Mouse (Mus musculus) heart, embryonic 13.5 days (tissue): ENCODE data around the gene Dusp16. TPM values are rescaled to one million over a fixed set of nuclear protein-coding genes. Genes with fewer than 3 reads are reported as not detected.

ENCODE experiments used
- ATAC-seq: fragments of 200-750 bp; cut with Nextera tagmentation; 2 replicates; pipeline ENCODE4 v1.8.0; 2017; ENCODE audit warnings: moderate TSS enrichment; ENCODE audit not compliant: insufficient number of reproducible peaks, low FRiP score, low TSS enrichment; ENCODE audit errors: extremely low read depth
- H3K27ac ChIP-seq: fragments of 300-500 bp; sonication (generic); replicated peaks from 2 replicates; pipeline ENCODE4 v1.5.1; 2015; ENCODE audit warnings: moderate library complexity, mild to moderate bottlenecking, inconsistent platforms
- H3K27me3 ChIP-seq: fragments of 300-500 bp; sonication (generic); replicated peaks from 2 replicates; pipeline ENCODE4 v1.6.1; 2015; ENCODE audit warnings: mild to moderate bottlenecking, inconsistent platforms
- H3K36me3 ChIP-seq: fragments of 300-500 bp; sonication (generic); 2 replicates; pipeline ENCODE4 v1.6.1; 2015; ENCODE audit warnings: mild to moderate bottlenecking, inconsistent platforms
- H3K4me1 ChIP-seq: fragments of 300-500 bp; sonication (generic); 2 replicates; pipeline ENCODE4 v1.6.1; 2015; ENCODE audit warnings: inconsistent platforms
- H3K4me2 ChIP-seq: fragments of 300-500 bp; sonication (generic); 2 replicates; pipeline ENCODE4 v1.6.1; 2015; ENCODE audit warnings: inconsistent platforms, mild to moderate bottlenecking, moderate library complexity
- H3K4me3 ChIP-seq: fragments of 300-500 bp; sonication (generic); 2 replicates; pipeline ENCODE4 v1.5.1; 2015; ENCODE audit warnings: moderate library complexity, mild to moderate bottlenecking, inconsistent platforms
- H3K9ac ChIP-seq: fragments of 300-500 bp; sonication (generic); 2 replicates; pipeline ENCODE4 v1.6.1; 2015; ENCODE audit warnings: inconsistent platforms, mild to moderate bottlenecking, moderate library complexity
- H3K9me3 ChIP-seq: fragments of 300-500 bp; sonication (generic); 2 replicates; pipeline ENCODE4 v1.6.1; 2016; ENCODE audit warnings: inconsistent platforms
- WGBS: fragments of 180-500 bp; shearing (Covaris S2); methylation state at CpG from one replicate; pipeline ENCODE4 v1.1.7; 2015; ENCODE audit warnings: mixed read lengths; 5-methylcytosine and 5-hydroxymethylcytosine counted together
- polyA plus RNA-seq: library from polyadenylated mRNA; unstranded; fragments of >200 nt; fragmentation: Nextera tagmentation; extraction: Ambion mirVana; gene quantifications from 2 replicates; pipeline ENCODE4 v1.2.1, GENCODE M21; 2015

Gene Dusp16
- 14.2 and 16.6 TPM in 2 replicates for polyA plus RNA-seq

DNA sequence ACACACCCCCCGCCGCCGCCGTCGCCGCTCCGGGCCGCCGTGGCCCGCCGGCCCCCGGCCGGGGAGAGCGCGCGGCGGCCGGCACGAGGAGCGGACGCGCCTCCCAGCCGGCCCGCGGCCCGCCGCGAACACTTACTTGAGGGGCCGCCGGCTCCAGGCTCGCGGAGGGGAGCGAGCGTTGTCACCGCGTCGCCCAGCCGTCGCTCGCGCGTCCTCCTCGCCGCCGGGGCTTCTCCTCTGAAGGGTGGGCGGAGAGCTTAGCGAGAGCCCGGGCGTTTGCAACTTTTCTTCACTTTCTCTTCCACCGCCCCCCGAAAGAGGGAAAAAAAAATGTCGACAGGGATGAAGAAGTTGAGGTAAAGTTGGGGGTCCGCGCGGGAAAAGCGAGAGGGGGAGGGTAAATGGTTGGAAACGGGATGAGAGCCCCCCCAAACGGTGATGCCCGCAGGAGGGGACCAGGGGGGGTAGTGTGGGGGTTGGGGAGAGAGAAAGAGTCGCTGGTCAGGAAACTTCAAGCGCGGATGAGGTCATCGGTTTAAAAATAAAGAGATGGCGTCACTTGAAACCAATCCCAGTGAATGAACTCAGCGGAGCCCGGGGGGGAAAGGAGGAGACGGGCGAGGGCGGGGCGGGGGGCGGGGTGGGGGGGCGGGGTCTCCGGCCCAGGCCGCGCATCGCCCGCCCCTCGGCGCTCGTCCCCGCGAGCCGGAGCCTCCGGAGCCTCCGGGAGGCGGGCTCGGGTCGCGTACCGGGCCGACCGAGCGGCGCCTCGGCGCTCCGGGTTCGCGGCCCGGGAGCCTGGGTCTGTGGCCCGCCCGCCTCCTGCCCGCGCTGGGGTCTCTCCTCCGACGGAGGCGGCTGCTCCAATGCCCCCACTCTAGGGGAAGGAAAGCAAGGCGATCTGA, at the start of gene Dusp16:
Gene Dusp16 (minus strand): TSS at position 485 of the 905 bp plus-strand sequence.
- Histone ChIP-seq H3K9me3 (no peaks in the 10 kb centered on the region), H3K27ac (peak within 1 kb of the TSS; percentile 100), H3K36me3 (no peaks in the 10 kb centered on the region), H3K9ac (peak within 1 kb of the TSS; percentile 100), H3K4me3 (peak within 1 kb of the TSS; percentile 87), H3K4me2 (peak within 1 kb of the TSS; percentile 72), H3K27me3 (no peaks in the 10 kb centered on the region), H3K4me1 (peaks cover 39% of the 10 kb centered on the region)
- WGBS = under 1% methylated on average over 96 of the region's 108 CpGs
- ATAC-seq = peak; percentile 90

DNA sequence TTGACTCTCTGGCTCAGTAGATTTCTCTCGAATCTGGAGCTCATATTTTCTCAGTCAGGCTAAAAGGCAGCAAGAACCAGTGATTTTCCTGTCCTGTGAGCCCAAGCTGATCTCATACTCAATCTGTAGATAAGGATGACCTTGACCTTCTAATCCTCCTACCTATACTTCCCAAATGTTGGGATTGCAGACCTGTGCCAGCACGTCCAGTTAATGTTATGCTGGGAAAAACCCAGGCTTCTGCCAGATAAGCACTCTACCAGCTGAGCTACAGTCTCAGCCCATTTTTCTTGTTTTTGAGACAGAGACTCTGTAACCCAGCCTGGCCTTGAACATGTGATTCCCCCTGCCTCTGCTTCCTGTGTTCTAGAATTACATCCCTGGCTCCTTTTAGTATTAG, 47.9 kb upstream of the Dusp16 start:
- H3K4me1 ChIP-seq = no peaks in the 10 kb centered on the region
- 64% methylated on average over 2 of the region's 2 CpGs for WGBS
- no peak for ATAC-seq
- H3K27me3 ChIP-seq = no peaks in the 10 kb centered on the region
- H3K4me3 ChIP-seq = no peak overlapping the region
- no peak overlapping the region for H3K9ac ChIP-seq
- H3K27ac ChIP-seq = no peak overlapping the region
- 0 out of 2 replicates have a peak, but pooled peaks cover 6% of the 10 kb centered on the region for H3K36me3 ChIP-seq
- no peaks in the 10 kb centered on the region for H3K9me3 ChIP-seq
- no peak overlapping the region for H3K4me2 ChIP-seq

DNA sequence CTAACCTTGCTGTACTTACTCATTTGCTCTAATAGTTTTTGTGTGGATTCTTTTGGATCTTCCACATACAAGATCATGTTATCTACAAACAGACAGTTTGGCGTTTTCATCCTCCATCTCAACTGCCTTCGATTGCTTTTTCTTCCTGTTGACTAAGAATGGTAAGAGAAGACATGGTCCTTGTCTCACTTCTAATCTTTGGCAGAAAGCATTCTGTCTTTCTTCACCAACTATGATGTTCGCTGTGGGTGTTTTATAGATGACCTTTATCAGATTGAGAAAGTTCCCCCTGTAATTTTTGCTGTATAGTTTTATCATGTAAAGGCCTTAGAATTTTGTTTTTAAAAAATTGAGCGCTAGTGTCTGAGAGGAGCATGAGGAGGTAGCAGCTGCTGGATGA, 45.7 kb upstream of the Dusp16 start:
- Histone ChIP-seq H3K4me3 (no peak overlapping the region), H3K27me3 (no peaks in the 10 kb centered on the region), H3K4me1 (no peaks in the 10 kb centered on the region), H3K9me3 (no peaks in the 10 kb centered on the region), H3K4me2 (no peak overlapping the region), H3K36me3 (0 out of 2 replicates have a peak, but pooled peaks cover 6% of the 10 kb centered on the region), H3K27ac (no peak overlapping the region), H3K9ac (no peak overlapping the region)
- WGBS = 81% methylated on average over 4 of the region's 4 CpGs
- ATAC-seq = no peak

DNA sequence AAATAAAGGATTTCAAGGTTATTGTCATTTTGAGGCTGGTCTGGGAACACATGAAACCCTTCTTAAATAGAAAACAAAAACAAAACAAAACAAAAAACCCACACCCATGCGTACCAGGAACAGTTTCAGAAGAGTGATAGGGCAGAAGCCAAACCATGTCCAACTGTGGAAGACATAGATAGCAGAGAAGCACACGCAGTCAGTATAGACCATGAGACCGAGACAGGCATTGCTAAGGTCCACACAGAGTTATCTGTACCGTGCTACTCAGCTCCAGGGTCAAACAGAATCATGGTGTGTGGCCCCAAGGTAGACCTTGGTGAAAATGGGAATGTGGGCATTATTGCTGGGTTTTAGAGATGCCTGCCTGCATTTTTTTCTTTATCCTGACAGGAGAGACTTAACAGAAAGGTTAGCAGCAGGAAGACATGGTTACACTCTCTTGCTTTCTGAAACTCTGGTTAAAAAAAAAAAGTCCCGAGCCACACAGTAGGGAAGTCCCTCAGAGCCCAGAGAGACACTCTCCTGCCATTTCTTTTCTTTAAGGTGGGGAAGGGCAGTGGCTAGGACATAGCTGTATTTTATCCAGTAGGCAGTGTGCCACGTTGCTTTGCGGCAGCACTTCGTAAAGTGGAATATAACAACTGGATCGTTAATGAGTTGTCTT, 42.3 kb upstream of the Dusp16 start:
- no peak overlapping the region for H3K27ac ChIP-seq
- no peak overlapping the region for H3K4me2 ChIP-seq
- 0 out of 2 replicates have a peak, but pooled peaks cover 6% of the 10 kb centered on the region for H3K36me3 ChIP-seq
- no peak overlapping the region for H3K9ac ChIP-seq
- no peaks in the 10 kb centered on the region for H3K27me3 ChIP-seq
- H3K4me1 ChIP-seq = peaks cover 12% of the 10 kb centered on the region
- 70% methylated on average over 9 of the region's 9 CpGs for WGBS
- no peak overlapping the region for H3K4me3 ChIP-seq
- no peak for ATAC-seq
- no peaks in the 10 kb centered on the region for H3K9me3 ChIP-seq

DNA sequence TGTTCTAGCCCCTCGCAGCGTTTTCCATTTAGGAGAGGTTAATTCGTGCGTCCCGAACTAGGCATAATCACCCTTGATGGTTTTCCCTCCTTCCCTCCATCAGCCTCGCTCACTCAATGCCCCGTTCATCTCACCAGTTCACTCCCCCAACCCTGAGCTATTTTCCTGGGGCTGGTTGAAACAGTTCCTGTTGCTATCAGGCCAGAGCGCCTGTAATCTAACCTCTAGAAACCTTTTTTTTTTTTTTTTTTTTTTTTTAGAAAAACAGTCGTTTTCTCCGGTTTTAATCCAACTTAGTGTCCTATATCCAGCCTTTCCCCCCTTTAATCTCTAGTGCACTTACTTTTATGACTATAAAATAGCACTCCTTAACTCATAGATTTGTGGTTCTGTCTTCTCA, 38.4 kb upstream of the Dusp16 start:
- Histone ChIP-seq H3K4me3 (peak overlapping the region; percentile 73), H3K4me1 (peaks cover 26% of the 10 kb centered on the region), H3K36me3 (no peaks in the 10 kb centered on the region), H3K27ac (peak overlapping the region; percentile 96), H3K9me3 (no peaks in the 10 kb centered on the region), H3K27me3 (no peaks in the 10 kb centered on the region), H3K4me2 (peak overlapping the region; percentile 90), H3K9ac (peak overlapping the region; percentile 88)
- WGBS = 1% methylated on average over 10 of the region's 10 CpGs
- ATAC-seq = no peak

DNA sequence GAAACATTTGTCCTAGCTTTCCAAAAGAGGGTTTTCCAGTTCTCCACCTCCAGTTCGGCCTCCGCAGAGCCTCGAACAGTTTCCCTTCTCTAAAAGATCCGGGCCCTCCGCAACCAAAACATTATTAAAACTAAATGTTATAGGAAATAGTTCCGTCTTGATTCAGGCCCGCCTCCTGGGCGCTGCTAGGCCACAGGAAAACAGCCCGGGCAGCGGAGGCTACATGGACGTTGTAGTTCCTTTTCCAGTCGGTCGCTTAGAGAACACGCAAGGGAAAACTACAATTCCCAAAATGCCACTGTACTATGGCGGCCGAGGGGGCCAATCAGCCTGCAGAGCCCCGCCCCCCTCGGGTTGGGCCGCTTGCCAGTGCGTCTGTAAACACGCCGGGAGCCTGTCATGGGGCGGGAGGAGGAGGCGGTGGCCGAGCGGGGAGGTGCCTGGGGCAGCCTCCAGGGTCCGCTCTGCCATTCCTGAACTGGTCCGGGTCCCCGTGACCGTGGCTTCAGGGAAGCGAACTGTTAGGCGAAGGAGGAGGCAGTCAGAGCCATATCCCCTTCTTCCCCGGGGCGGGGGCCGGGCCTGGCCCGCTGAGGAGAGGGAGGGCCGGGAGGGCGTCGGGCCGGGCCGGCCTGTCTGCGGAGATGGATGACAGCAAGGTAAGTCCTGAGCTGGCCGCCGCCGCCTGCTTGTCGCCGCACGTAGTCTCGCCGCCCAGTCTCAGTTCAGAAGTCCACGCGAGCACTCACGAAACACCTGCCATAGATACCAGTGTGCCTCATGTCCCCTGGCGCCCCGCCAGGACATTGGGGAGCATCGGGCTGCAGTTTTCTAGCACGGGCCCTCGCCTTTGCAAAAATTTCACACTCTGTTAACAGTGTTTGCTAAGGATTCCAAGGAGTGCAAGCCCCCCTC, 37.6 kb upstream of the Dusp16 start, which contains the start of gene Crebl2:
Gene Crebl2 (plus strand): TSS at position 369 of the 915 bp plus-strand sequence.
- peak; percentile 97 for ATAC-seq
- under 1% methylated on average over 55 of the region's 58 CpGs for WGBS

DNA sequence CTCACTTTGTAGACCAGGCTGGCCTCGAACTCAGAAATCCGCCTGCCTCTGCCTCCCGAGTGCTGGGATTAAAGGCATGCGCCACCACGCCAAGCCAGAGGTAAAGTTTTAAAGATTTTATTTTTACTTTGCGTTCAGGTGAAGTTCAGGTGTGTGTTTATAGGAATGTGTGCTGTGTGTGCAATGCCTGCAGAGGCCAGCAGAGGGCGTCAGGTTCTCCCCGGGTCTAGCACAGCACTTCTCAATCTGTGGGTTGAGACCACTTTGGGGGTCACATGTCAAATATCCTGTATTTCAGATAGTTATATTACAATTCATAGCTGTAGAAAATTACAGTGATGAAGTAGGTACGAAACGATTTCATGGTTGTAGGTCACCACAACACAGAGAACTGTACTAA, 30.4 kb upstream of the Dusp16 start:
- 61% methylated on average over 10 of the region's 10 CpGs for WGBS
- H3K36me3 ChIP-seq = no peaks in the 10 kb centered on the region
- no peaks in the 10 kb centered on the region for H3K9me3 ChIP-seq
- no peak overlapping the region for H3K27ac ChIP-seq
- H3K27me3 ChIP-seq = no peaks in the 10 kb centered on the region
- peaks cover 5% of the 10 kb centered on the region for H3K4me1 ChIP-seq
- no peak for ATAC-seq
- no peak overlapping the region for H3K4me2 ChIP-seq
- H3K9ac ChIP-seq = no peak overlapping the region
- no peak overlapping the region for H3K4me3 ChIP-seq

More for the DNA sequence above, 37.6 kb upstream of the Dusp16 start, which contains the start of gene Crebl2:
- Histone ChIP-seq H3K27ac (peak within 1 kb of the TSS; percentile 96), H3K36me3 (no peaks in the 10 kb centered on the region), H3K4me1 (peaks cover 26% of the 10 kb centered on the region), H3K4me2 (peak within 1 kb of the TSS; percentile 90), H3K9me3 (no peaks in the 10 kb centered on the region), H3K4me3 (peak within 1 kb of the TSS; percentile 73), H3K27me3 (no peaks in the 10 kb centered on the region), H3K9ac (peak within 1 kb of the TSS; percentile 88)

DNA sequence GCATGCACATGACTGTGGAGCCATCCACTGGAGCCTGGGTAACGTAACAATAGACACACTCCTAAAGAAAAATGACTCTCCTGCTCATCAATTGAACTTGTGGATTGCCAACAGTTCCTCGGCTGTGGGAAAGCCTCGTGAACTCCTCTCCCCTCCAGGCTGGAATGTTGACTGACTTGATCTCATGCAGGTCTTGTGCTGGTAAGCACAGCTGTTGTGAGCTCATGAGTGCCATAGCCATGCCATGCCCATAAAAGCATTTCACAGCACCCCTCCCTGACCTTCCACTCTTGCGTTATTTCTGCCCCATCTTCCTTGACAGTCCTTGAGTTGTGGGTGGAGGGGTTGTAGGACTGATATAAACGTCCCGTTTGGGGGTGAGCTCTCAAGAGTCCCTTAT, 28.0 kb upstream of the Dusp16 start:
- ATAC-seq = no peak

DNA sequence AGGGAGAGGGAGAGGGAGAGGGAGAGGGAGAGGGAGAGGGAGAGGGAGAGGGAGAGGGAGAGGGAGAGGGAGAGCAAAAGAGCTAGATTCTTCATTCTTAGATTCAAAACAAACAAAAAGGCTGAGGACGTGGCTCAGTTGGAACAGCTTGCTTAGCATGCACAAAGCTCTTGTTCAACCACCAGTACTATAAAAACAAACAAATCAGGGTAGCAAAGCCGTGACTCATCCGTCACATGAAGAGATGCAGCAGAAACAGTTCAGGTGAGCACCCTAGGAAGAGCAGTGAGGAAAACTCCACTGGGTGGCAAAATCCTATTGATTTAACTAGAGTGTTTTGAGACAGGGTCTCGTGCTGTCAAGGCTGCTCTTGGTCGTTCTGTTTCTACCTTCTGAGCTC, 27.3 kb upstream of the Dusp16 start:
- Histone ChIP-seq H3K4me2 (no peak overlapping the region), H3K9me3 (no peaks in the 10 kb centered on the region)
- WGBS = 44% methylated on average over 5 of the region's 5 CpGs

More for the DNA sequence above, 28.0 kb upstream of the Dusp16 start:
- Histone ChIP-seq H3K4me2 (no peak overlapping the region), H3K9me3 (no peaks in the 10 kb centered on the region), H3K4me3 (no peak overlapping the region), H3K4me1 (peaks cover 7% of the 10 kb centered on the region), H3K27me3 (no peaks in the 10 kb centered on the region), H3K36me3 (no peaks in the 10 kb centered on the region), H3K9ac (no peak overlapping the region), H3K27ac (no peak overlapping the region)
- 61% methylated on average over 6 of the region's 6 CpGs for WGBS

DNA sequence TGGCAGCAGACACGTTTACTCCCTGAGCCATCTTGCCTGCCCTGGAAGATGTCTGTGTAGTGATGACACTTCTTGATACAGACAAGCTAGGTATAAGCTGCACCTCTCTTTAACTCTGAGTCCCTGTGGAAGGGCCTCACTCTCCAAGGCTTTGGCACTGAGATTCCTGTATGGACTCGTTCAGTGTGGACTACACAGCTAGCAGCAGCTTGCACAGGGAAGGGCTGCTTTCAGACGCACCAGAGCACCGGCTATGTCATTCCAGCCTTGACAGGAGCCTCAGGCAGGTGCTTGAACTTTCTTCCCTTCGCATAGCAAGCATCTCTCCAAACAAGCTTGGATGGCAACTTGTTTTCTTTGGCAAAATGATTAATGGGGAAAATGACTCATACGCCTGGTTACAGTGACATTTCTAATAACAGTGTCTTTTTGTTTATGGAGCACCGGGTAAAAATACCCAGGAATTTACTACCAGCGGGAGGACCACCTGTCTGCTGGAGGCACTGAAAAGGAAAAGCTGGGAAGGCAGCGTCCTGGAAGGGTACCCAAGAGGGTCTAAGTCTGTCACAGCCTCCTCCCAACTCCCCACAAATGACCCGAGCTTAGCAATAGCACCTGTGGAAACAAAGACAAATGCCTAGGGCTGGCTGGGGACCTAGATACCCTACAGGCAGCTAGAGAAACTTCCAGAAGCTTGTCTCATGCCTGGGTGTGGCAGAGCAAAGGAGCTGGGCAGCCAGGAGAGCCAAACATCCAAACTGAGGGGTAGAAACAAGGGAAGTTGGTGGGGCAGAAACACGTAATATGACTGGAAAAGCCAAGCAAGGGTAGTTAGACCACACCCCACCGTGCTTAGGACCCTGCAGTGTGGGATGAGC, 24.9 kb upstream of the Dusp16 start:
- Histone ChIP-seq H3K4me2 (no peak overlapping the region), H3K36me3 (no peaks in the 10 kb centered on the region), H3K27ac (no peak overlapping the region), H3K9ac (no peak overlapping the region), H3K4me3 (no peak overlapping the region), H3K27me3 (no peaks in the 10 kb centered on the region), H3K9me3 (no peaks in the 10 kb centered on the region), H3K4me1 (peaks cover 7% of the 10 kb centered on the region)
- WGBS = 44% methylated on average over 12 of the region's 12 CpGs
- no peak for ATAC-seq

More for the DNA sequence above, 27.3 kb upstream of the Dusp16 start:
- Histone ChIP-seq H3K4me1 (peaks cover 7% of the 10 kb centered on the region), H3K4me3 (no peak overlapping the region), H3K9ac (no peak overlapping the region), H3K36me3 (no peaks in the 10 kb centered on the region), H3K27ac (no peak overlapping the region), H3K27me3 (no peaks in the 10 kb centered on the region)
- no peak for ATAC-seq
